Mouse (Mus musculus): ENCODE data around the gene Ppm1h.

Gene Ppm1h

GRCm38 (mm10) chr10:122678541-122679436 lies at the start of gene Ppm1h:
TSS of gene Ppm1h (plus strand) at chr10:122678762.
- ATAC-seq (ENCODE audit: low TSS enrichment): peak; percentile 61

- no peak for ATAC-seq (ENCODE audit: low TSS enrichment)
Measured at GRCm38 (mm10) chr10:122629003-122629402, 49.6 kb upstream of the Ppm1h start.

GRCm38 (mm10) chr10:122639879-122640278 lies 38.7 kb upstream of the Ppm1h start:
- ATAC-seq (ENCODE audit: low TSS enrichment): no peak

GRCm38 (mm10) chr10:122641263-122641795 lies 37.2 kb upstream of the Ppm1h start:
- no peak for ATAC-seq (ENCODE audit: low TSS enrichment)

- ATAC-seq (ENCODE audit: low TSS enrichment): no peak
Measured at GRCm38 (mm10) chr10:122642125-122642524, 36.4 kb upstream of the Ppm1h start.

- ATAC-seq (ENCODE audit: low TSS enrichment): no peak
Measured at GRCm38 (mm10) chr10:122651932-122652331, 26.6 kb upstream of the Ppm1h start.

- ATAC-seq (ENCODE audit: low TSS enrichment): no peak
Measured at GRCm38 (mm10) chr10:122652578-122652977, 26.0 kb upstream of the Ppm1h start.

- peak; percentile 47; the same call in 1 of the 2 replicates for ATAC-seq (ENCODE audit: low TSS enrichment)
Measured at GRCm38 (mm10) chr10:122665652-122666051, 12.9 kb upstream of the Ppm1h start.

GRCm38 (mm10) chr10:122671253-122671652 lies 7.3 kb upstream of the Ppm1h start:
- ATAC-seq (ENCODE audit: low TSS enrichment): no peak

GRCm38 (mm10) chr10:122672044-122672443 lies 6.5 kb upstream of the Ppm1h start:
- no peak for ATAC-seq (ENCODE audit: low TSS enrichment)

GRCm38 (mm10) chr10:122679437-122680045 lies 979 bp downstream of the Ppm1h start:
- peak; percentile 45 for ATAC-seq (ENCODE audit: low TSS enrichment)

GRCm38 (mm10) chr10:122680387-122681084 lies 2.0 kb downstream of the Ppm1h start:
- ATAC-seq (ENCODE audit: low TSS enrichment): peak; percentile 69

- no peak for ATAC-seq (ENCODE audit: low TSS enrichment)
Measured at GRCm38 (mm10) chr10:122681085-122681408, 2.5 kb downstream of the Ppm1h start.

GRCm38 (mm10) chr10:122683819-122684330 lies 5.3 kb downstream of the Ppm1h start:
- no peak for ATAC-seq (ENCODE audit: low TSS enrichment)

GRCm38 (mm10) chr10:122685297-122685696 lies 6.7 kb downstream of the Ppm1h start:
- no peak for ATAC-seq (ENCODE audit: low TSS enrichment)

- ATAC-seq (ENCODE audit: low TSS enrichment): no peak
Measured at GRCm38 (mm10) chr10:122685836-122686531, 7.4 kb downstream of the Ppm1h start.

GRCm38 (mm10) chr10:122690698-122691097 lies 12.1 kb downstream of the Ppm1h start:
- ATAC-seq (ENCODE audit: low TSS enrichment): no peak

GRCm38 (mm10) chr10:122693158-122693777 lies 14.7 kb downstream of the Ppm1h start:
- peak; percentile 75 for ATAC-seq (ENCODE audit: low TSS enrichment)

GRCm38 (mm10) chr10:122693911-122694618 lies 15.5 kb downstream of the Ppm1h start:
- ATAC-seq (ENCODE audit: low TSS enrichment): no peak

GRCm38 (mm10) chr10:122696335-122696734 lies 17.8 kb downstream of the Ppm1h start:
- ATAC-seq (ENCODE audit: low TSS enrichment): no peak

All from frontal cortex, adult (tissue).